Mouse (Mus musculus): ENCODE results near the gene Ttc7b.

The Ttc7b gene

DNA sequence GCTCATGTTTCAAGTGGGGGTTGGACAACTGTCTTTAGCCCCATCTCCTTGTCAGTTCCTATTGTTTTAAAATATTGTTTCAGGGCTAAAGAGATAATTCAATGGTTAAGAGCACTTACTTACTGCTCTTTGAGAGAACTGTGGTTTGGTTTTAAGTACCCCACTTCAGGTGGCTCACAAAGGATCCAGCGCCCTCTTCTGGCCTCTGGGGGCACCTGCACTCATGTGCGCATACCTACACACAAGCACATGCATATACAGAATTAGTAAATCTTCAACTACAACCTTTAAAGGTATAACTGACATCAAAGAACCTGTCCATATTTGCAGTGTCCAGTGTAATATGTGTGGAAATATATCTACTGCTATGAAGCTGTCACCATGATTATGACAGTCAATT is 226.2 kb downstream of the Ttc7b start:
- no peak for DNase-seq

DNA sequence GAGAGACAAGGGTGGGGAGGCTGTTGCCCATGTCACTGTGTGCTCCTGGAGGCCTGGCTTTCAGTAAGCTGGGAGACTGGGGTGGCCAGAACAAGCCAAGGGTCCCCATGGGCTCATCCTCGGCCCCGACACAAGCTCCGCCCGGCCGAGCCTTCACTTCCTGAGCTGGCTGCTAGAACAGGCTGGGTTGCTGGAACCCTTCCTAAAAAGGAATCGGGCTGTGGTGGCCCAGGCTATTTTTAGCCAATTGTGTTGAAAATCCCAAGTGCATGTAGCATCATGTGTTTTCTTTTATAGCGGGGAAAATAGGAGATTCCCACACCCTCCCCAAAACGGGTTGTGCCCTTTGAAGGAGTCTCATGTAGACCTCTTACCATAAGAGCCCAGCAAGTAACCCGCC is 226.7 kb downstream of the Ttc7b start:
- DNase-seq, result peak; percentile 35 to 61

DNA sequence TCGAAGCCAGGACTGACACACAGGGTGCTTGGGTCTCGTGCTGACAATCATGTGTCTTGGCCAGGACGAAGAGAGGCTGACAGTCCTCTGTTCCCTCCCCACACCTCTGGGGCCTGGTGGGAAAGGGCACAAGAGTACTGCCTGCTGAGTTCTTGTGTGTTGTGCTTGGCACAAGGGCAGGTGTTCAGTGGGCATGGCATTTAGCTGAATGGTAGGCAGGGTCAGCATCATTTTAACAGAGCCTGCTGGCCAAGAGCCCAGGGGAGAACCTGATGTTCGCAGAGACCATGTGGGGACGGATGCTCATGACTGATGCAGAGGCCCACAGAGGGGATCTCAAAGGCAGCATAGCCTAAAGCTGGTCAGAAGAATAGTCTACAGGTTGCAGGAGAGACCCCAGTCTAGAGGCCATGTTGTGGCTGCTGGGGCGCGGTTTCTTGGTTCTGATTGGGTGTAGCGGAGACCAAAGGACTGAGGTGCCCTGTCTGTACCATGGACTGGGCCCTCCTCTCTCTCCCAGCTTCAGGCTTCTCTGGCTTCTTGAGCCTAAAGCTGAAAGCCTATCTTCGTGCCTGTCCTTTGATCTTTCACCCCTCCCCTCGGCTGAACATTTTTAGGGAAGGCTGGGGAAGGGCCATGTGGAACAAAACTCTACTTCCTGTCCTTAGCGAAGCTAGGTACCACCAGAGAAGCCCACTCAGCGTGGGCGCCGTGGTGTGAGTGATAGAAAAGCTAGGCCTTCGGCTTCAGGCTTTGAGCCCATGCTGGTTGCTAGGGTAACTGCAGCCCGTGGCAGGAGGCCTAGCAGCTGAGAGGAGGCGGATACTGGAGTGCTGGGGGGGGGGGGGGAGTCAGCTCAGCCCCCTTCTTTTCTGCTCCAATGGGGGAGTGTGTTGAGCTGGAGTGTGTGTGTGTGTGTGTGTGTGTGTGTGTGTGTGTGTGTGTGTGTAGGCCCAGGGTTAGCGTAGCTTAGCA is 229.6 kb downstream of the Ttc7b start:
- peak; percentile 62 to 74 for DNase-seq

DNA sequence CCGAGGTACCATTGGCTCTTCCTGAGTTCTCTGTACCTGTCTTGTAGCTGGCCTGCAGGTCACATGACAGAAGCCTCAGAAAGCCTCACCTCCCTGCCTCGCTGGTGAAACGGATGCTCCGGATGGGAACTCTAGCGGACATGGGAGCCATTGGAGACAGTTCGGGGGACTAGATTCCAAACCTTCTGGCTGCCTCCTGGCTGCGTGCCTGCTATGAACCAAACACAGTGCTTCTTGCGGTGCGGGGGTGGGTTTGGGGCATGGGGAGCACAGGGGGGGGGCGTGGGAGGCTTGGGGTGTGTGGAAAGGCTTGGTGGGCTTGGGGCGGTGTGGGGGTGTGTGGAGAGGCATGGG is 230.5 kb downstream of the Ttc7b start:
- DNase-seq, result peak; percentile 38 to 54

DNA sequence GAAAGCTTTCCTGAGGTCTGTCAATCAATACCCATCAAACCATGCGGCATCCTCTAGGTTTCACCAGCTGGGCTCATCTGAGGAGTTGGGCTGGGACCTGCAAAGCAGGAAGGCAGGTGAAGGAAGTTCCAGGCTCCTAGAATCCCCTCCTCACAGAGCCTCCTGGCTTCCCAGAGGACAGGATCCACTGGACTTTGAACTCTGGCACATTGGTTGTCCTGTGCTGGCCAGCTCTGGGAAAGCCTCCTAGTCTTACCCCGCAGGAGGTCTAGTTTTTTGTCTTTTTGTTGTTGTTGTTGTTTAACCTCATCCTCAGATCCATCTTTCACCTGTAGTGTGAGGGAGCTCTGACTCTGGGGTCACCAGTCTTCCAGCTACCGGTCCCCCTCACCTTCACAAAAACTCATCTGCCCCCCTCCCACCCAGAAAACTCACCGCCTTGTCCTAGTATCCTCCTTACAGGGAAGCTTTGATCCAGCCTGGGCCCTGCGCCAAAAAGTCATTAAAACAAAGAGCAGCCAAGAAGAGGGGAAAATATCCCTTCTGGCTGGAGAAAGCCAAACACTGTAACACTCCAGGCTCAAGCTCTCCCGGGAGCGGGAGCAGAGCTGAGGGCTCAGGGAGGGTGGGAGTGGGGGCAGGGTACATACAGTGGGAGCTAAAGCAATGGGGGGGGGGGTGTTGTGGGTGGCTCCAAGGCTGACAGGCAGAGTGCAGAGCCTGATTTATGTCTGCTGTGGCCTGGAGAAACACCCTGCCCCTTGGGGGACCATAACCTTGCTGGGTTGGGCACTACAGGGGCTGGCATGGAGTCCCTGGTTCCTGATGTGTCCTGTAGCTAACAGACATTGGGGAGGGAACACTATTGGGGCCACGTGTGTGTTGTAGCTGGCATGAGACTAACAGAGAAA is 231.1 kb downstream of the Ttc7b start:
- peak; percentile 88 to 91 for DNase-seq

DNA sequence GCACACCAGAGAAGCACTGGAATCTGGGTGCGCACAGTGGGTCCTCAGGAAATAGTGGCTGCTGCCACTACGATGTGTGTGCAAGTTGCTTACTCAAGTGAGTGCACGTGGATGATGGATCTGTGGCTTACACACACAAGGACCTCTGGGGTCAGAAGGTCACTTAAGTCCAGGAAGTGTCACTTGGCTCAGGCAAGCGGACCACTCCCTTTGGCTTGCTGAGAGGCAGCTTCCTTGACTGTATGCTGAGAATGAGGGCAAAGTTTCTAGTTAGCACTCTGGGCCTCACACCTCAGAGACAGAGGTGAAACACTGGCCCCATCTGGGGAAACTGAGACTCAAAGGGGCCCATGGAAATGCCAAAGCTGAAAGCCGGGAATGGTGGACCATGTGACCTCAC is 232.6 kb downstream of the Ttc7b start:
- no peak for DNase-seq

DNA sequence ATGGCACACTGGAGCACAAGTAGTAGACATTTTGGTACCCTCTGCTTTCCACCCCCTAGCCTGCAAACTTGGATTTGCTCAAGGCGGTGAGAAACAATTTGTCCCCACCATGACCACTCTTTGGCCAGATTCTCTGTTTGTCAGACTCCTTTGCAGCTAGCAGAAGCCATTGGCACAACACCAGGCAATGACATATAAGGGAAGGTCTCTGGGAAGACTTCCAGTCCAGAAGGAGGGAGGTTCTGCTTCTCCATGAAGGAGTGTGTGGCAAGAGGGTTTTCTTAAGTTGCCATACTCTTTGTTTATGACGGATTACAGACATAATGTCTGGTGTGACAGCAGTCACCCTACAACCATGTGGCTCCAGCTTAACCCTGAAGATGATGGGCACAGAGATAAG is 233.1 kb downstream of the Ttc7b start:
- DNase-seq, result no peak

DNA sequence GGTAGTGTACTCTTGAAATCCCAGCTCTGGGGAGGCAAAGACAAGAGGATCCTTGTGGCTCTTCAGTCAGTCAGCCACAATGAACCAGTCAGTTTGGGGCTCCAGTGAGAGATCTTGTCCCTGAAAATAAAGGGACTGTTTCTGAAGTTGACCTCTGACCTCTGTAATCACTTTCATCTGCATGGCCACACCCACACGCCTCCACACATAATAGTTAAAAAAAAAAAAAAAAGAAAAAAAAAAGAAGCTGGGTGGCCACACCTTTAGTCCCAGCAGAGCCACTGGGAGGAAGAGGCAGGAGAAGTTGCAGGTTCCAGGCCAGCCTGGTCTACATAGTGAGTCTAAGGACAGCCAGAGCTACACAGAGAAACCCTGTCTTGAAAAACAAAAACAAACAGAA is 237.3 kb downstream of the Ttc7b start:
- DNase-seq, result no peak

DNA sequence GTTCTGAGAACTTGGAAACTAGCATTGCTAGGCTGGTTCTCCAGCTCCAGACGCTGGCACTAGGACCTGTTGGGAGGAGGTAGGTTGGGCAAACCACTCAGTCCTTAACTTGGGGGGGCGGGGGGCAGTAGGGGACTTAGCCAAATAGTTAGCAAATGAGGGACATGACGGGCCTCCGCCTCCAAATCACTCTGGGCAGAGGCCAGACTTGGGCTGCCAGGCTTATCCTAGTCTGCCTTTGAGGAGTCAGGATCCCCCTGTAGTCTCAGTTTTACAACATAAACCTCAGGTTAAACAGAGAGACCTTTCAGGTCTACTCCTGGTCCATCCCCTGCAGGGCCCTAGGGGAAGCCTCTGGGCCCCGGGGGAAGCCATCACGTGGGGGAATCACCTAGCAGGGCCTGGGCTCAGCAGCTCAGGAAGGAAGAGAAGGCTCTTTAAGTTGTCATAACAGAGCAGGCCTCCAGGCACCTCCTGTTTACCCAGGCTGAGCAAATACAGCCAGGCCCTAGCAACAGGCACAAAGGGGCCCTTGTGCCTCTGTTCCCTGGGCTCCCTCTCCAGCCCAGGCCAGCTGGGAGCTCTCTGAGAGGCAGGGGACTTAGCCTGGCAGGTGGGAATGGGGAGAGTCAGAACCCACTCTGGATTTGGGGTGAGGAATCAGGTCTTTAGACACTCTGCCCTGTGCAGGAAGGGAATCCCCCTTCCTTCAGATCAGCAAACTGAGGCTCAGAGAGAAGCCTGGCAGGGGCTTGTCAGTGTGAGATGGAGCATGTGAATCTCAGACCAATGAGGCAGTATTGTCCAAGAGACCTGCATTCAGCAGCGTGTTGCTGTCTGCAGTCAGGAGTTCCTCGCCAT is 238.4 kb downstream of the Ttc7b start:
- peak in 1 of 2 experiments; percentile 27 for DNase-seq

DNA sequence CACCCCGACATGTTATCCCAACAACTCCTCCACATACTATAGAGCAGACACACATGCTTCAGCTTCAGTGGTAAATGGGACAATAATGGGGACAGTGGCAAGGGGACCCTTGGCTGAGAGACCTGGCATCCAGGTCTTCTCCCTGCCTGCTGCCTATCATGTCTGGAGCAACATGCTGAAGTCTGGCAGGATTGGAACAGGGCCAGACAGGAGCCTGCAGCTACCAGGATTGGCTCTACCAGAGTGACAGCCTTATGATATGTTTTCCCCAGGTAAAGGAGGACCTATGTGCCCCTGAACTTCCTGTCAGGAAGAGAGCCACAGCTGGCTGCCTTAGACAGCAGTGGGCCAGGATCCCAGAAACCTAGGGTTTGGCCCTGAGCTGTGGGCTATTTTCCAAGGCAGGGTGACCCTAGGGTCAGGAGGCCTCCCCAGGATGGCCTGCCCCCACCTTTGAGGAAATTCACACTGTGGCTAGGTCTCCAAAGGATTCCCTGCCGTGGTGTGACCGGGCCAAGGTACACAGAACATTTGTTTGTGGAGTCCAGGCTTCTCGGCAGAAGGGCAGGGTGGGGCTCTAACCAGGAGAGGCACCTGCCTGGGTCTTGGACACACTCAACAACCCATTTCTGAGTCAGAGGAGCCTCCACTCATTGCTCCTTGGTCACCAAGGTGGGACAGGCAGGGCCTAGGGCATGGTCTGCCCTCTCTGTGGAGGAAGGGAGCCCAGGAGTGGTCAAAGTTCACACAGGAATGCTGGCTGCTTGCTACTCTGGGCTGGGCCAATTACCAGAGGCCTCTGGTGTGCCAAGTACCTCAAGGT is 239.4 kb downstream of the Ttc7b start:
- peak; percentile 51 to 62 for DNase-seq

DNA sequence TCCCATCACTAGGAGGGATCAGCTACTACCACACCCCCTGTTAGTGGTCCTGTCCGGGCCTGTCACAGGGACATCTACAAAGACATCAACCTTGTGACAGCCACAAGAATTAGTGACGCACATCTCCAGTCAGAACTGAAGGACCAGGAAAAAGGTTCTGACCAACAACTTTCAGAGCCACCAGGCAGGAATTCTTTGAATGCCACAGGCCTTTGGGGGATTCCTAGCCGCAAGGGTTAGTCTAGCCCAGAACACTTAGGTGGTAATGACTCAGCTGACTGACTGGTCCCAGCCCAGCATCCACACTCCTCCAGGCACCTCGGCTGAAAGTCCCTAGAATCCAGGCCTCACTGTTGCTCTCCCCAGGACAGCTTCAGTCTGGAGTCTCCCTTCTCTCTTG is 240.7 kb downstream of the Ttc7b start:
- no peak for DNase-seq

DNA sequence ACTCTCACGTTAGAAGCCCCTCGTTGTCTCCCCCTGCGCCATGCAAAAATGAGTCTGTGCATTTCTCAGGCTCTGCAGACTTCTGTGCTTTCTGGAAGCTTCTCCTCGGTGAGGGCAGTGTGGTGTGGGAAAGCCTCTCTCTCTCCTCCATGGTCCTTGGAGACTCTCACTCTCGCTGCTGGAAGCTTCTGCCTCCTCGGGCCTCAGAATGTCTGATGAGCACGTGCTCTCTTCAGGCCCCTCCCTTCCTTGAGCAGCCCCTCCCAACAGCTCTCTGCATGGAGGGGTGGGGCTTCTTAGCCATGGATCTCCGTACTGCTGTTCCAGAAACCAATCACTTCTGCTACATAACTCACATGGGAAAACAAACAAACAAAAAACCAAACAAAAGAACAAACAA is 242.3 kb downstream of the Ttc7b start:
- no peak for DNase-seq

DNA sequence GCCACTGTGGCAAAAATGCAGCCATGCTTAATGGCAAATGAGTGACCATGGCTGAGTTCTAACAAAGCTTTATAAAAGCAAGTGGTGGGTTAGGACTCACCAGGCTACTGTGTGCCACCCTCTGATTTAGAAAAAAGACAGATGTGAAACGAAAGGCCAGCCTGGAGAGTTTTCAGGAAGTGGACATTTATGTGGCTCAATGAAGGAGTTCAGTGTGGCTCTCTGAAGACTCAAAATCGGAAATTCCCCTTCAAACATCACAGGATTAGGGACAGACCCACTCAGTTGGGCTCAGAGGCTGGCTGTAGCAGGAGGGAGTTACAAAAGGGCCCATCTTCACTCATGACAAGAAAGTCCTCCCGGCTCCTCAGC is 243.1 kb downstream of the Ttc7b start:
- no peak for DNase-seq

DNA sequence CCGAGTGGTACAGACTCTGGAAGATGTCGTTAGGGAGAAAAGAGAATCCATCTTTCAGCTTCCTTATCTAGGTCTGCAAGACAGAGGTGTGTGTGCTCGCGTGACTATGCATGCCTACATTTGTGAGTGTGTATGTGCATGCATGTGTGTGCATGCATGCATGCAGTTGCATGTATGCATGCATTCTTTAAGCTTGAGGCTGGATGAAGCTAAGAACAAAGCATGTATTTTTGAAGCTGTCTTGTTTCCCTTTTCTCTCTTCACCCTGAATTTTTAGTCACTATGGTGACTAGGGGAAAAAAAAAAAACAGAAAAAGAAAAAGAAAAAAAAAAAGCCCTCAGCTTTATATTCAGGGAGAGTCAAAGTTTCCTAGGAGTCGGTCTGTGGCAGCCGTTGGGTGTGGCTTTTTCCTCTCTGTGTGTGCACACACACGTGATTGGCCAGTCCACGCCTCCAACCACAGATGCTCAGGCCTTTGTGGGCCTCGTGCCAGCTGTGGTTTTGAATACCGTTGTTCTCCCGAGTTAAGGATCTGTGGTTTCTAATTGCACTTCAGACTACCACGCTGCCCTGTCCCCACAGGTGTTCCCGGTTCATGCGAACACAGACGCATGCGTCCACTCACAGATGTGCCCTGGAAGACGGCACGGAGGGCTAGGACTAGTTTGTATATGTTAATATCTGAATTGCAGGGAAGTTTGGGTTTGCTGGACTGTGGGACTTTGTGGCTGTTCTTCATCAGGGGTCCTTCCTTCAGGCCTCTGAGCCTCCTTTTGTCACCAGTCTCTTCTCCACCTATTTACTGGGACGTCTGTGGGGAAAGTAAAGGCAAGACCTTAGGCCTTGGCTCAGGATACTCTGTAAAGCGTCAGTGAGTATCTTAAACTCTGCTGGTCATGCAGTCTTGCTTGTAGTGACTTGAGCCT is 243.8 kb downstream of the Ttc7b start:
- DNase-seq, result peak; percentile 74 to 84

DNA sequence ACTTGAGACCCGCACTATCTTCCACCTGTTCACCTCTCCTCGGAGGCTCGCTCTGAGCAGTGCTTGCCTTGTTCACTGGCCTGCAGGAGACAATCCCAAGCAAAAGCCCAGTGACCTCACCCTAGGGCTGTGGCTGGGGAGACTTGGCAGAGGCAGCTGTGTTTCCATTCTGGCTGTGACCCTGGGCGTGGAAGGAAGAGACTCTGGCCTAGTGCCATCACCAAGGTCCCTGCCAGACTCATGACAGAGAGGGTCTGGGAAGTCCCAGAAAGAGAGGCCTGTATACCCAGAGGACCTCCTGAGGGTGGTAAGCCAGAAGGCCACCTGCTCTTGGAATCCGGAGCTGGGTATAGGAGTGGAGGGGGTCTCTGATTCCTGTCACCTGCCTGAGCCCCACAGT is 244.8 kb downstream of the Ttc7b start:
- peak; percentile 67 to 79 for DNase-seq

DNA sequence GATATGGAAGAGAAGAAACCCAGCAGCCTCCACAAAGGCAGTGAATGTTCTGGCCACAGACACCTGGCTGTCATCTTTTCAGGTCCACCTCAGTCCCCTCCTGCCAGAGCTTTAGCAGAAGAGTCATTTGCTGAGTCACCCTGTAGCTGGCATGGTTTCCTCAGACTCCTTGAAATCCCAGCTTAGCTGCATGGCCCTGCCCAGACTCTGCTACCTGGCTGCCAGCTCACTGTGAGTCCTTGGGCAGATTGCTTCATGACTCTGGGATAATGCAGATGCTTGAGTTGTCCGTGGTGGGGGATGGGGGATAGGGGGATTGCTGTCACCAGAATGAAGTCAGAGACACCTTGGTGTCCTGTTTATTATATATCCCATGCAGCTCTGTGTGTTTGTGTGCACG is 247.6 kb downstream of the Ttc7b start:
- no peak for DNase-seq

DNA sequence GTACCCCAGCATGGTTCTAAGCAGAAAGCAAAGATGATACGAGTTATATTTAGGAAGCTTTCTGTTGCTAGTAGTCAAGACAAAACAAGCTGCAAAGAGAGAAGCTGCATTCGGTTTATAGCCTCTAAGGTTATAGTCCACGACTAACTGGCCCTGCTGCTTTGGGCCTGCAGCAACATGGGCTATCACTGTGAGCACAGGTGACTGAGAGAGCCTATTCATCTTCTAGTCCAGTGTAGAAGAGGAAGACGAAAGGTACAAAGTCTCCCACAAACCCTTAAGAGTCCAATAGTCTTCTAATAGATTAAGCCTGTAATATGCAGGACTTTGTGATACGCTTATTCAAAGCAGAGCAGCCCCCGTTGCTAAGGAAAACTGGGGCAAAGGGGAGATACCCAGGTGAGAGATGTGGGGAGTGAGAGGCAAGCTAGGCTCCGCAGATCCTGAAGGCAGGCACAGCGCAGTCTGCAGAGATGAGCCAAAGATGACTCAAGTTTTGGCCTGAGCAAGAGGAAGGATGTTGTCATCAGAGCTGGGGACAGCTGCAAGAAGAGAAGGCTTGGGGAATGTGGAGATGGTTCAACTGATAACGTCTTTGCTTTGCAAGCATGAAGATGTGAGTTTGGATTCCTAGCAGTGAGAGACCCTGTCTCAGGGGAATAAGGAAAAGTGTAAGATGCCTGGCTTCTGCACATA is 250.5 kb downstream of the Ttc7b start:
- DNase-seq, result no peak

DNA sequence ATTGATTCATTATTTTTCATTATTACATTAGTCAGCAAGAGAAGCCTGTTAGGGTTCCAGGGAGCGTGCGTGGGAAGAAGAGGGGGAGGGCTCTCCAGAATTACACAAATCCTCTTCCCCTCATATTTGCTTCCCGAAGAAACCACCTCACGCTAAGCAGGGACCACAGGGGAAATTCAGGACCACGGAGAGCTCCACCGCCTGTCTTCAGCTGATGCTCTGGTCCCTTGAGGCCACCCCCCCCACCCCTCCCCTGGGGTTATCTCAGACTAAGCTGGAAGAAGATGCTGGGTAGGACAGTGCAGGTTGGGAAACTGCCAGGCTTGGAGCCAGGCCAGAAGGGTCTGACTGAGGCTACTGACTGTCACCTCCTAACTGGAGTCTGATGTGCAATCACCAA is 252.6 kb downstream of the Ttc7b start:
- DNase-seq, result peak; percentile 88 to 89

DNA sequence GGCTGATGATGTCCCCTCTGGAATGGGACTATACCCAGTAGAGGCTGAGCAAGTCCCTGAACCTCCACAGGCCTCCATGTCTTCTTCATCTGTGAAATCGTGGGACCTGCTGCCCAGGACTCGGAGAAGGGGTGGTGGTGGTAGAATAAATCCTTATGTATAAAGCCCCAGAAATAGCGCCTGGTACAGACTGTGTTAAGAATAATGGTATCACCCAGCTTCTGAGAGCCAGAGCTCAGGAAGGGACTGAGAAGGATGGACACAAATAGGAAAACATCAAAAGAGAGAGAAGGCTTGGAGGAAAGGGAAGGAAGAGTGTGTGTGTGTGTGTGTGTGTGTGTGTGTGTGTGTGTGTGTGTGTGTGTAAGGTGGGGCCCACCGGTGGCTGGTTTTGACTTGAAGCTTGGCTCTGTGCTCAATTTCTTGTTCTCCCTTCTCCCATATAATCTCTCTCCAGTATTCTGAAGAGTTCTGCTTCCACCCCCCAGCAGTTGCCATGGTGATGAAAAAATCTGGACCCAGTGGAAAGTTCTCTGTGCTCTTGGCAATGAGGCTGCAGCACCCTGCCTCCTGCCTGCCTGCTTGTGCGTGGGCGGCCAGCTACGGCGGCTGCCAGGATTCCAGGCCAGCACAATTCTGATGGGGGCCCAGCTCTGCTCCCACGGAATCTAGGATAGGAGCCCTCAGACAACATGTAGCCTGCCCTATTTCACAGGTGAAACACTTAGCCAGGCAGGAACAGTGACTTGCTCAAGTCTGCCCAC is 254.9 kb downstream of the Ttc7b start:
- DNase-seq, result peak in 1 of 2 experiments; percentile 27
